Mouse (Mus musculus): ENCODE data around the gene Nde1. TPM values are rescaled to one million over a fixed set of nuclear protein-coding genes. Genes with fewer than 3 reads are reported as not detected.
A peak's percentile ranks its signal among the peaks of the same experiment; 100 is the strongest.

Gene Nde1
- polyA plus RNA-seq (2015; fragmentation: Nextera tagmentation; extraction: Ambion mirVana): 26.5 and 30.1 TPM in 2 replicates

DNA sequence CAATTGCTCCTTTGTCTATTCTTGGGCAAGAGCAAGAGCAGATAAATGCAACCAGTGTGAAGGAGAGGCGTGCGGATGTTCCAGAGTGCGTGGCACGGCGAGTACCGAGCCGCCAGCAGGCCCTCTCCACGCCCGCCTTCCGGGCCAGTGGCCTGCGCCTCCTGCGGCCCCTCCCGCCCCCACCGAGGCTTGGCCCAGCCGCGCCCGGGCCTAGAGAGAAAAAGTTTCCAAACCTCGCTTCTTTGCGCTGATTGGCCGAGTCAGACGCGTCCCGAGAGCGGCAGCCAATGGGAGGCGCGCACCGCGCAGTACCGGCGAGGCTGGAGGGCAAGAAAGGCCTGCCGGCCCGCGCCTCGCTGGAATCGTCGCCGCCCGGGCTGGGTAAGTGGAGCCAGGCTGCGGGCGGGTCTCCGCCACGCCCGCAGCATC is at the start of gene Nde1, which contains the start of gene Marf1:
Gene Nde1 (plus strand): TSS at position 288 of the 429 bp plus-strand sequence.
Gene Marf1 (minus strand): TSS at position 364 of the 429 bp plus-strand sequence.
- H3K9ac ChIP-seq (ENCODE audit: low read length): peak within 1 kb of the TSS; percentile 76
- peak; percentile 85 for ATAC-seq (ENCODE audit: low FRiP score, low TSS enrichment)
- H3K27ac ChIP-seq (replicated peaks): peak within 1 kb of the TSS; percentile 82
- under 1% methylated on average over 43 of the region's 43 CpGs for WGBS
- H3K4me2 ChIP-seq (replicated peaks; ENCODE audit: low read depth): peak within 1 kb of the TSS; percentile 90
- H3K36me3 ChIP-seq (ENCODE audit: control insufficient read depth, insufficient read depth, low read length): no peaks in the 10 kb centered on the region
- peak within 1 kb of the TSS; percentile 69 for H3K4me3 ChIP-seq (ENCODE audit: low read depth, low read length)
- H3K27me3 ChIP-seq (ENCODE audit: control insufficient read depth, insufficient read depth, low read length): no peaks in the 10 kb centered on the region
- H3K4me1 ChIP-seq (replicated peaks; ENCODE audit: control insufficient read depth, insufficient read depth): no peaks in the 10 kb centered on the region
- no peaks in the 10 kb centered on the region for H3K9me3 ChIP-seq (ENCODE audit: control insufficient read depth, low read length)
- DNase-seq (ENCODE audit: low spot score): peak; percentile 94
- TF ChIP-seq EP300 (optimal IDR thresholded peaks at IDR 0.05): no peak
- TF ChIP-seq CTCF (IDR thresholded peaks at IDR 0.05; ENCODE audit: low read depth): no peak

DNA sequence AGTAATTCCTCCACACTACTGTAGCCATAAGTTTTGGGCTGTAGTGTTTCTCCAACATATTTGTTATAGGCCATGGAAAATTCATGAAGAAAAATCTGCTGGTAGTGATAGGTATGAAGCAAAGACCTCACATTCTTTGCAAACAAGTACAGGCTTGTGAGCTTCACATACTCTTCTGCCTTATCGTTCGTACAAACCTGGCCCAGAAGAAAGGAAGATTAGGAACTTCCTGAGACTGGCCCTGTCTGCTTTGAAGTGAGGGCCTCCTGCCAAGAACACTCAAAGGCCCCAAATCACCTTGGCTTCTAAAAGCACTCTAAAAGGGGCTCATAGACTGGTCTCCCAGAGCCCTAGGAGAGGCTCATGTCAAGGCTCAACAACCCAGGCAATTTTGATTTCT is 45.8 kb upstream of the Nde1 start:
- ATAC-seq (ENCODE audit: low FRiP score, low TSS enrichment): no peak
- H3K27me3 ChIP-seq (ENCODE audit: control insufficient read depth, insufficient read depth, low read length): no peaks in the 10 kb centered on the region
- no peaks in the 10 kb centered on the region for H3K9me3 ChIP-seq (ENCODE audit: control insufficient read depth, low read length)
- WGBS: 60% methylated on average over 2 of the region's 2 CpGs
- H3K9ac ChIP-seq (ENCODE audit: low read length): no peak overlapping the region
- H3K4me2 ChIP-seq (replicated peaks; ENCODE audit: low read depth): no peak overlapping the region
- no peak overlapping the region for H3K4me3 ChIP-seq (ENCODE audit: low read depth, low read length)
- H3K4me1 ChIP-seq (replicated peaks; ENCODE audit: control insufficient read depth, insufficient read depth): no peaks in the 10 kb centered on the region
- H3K36me3 ChIP-seq (ENCODE audit: control insufficient read depth, insufficient read depth, low read length): peaks cover 10% of the 10 kb centered on the region
- DNase-seq (ENCODE audit: low spot score): no peak
- TF ChIP-seq EP300 (optimal IDR thresholded peaks at IDR 0.05) (no peak), CTCF (IDR thresholded peaks at IDR 0.05; ENCODE audit: low read depth) (no peak)
- no peak overlapping the region for H3K27ac ChIP-seq (replicated peaks)

DNA sequence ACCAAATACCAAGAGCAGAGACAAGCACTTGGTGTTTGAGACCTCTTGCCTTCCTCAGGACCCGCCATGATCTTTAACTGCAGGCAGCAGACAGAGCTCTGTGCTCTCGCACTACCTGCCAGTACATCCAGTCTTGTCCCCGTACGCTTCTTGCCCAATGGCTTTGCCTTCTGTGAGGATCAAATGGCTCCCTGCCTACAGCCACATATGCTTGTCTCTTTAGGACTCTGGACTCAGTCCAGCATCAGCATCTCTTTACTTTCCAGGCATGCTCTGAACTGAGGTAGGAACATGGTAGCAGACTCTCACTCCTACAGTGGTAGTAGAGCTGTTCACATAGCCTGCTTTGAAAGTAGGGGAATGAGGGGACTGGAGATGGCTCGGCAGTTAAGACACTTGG is 42.1 kb upstream of the Nde1 start:
- no peak overlapping the region for H3K27ac ChIP-seq (replicated peaks)
- WGBS: 95% methylated on average over 5 of the region's 5 CpGs
- H3K4me3 ChIP-seq (ENCODE audit: low read depth, low read length): no peak overlapping the region
- DNase-seq (ENCODE audit: low spot score) (no peak), ATAC-seq (ENCODE audit: low FRiP score, low TSS enrichment) (no peak)
- H3K4me2 ChIP-seq (replicated peaks; ENCODE audit: low read depth): no peak overlapping the region
- no peaks in the 10 kb centered on the region for H3K4me1 ChIP-seq (replicated peaks; ENCODE audit: control insufficient read depth, insufficient read depth)
- H3K9ac ChIP-seq (ENCODE audit: low read length): no peak overlapping the region
- H3K9me3 ChIP-seq (ENCODE audit: control insufficient read depth, low read length): no peaks in the 10 kb centered on the region
- no peak for TF ChIP-seq CTCF (IDR thresholded peaks at IDR 0.05; ENCODE audit: low read depth)
- no peak for TF ChIP-seq EP300 (optimal IDR thresholded peaks at IDR 0.05)
- peaks cover 13% of the 10 kb centered on the region; the same call in 1 of the 2 replicates for H3K36me3 ChIP-seq (ENCODE audit: control insufficient read depth, insufficient read depth, low read length)
- no peaks in the 10 kb centered on the region for H3K27me3 ChIP-seq (ENCODE audit: control insufficient read depth, insufficient read depth, low read length)

DNA sequence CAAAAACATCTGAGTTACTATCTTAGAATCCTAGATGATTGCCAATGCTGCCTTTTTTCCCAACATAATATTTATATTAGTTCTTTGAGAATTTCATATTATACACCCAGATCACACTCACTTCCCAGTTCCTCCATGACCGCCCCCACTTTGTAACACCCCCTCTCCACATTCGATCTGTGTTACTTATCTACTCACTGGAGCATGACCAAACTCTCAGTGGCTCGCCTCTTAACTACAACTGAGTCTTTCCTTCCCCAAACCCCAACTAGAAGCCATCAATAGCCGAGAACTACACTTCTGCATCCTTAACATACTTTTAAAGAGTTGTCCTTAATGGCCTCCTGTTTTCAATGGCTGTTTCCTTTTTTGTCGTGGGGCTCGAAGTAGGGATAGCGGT is 41.5 kb upstream of the Nde1 start:
- ATAC-seq (ENCODE audit: low FRiP score, low TSS enrichment) (no peak), DNase-seq (ENCODE audit: low spot score) (no peak)
- Histone ChIP-seq H3K4me3 (ENCODE audit: low read depth, low read length) (no peak overlapping the region), H3K27me3 (ENCODE audit: control insufficient read depth, insufficient read depth, low read length) (no peaks in the 10 kb centered on the region), H3K9me3 (ENCODE audit: control insufficient read depth, low read length) (no peaks in the 10 kb centered on the region), H3K4me2 (replicated peaks; ENCODE audit: low read depth) (no peak overlapping the region), H3K9ac (ENCODE audit: low read length) (no peak overlapping the region), H3K36me3 (ENCODE audit: control insufficient read depth, insufficient read depth, low read length) (peaks cover 13% of the 10 kb centered on the region; the same call in 1 of the 2 replicates), H3K27ac (replicated peaks) (no peak overlapping the region), H3K4me1 (replicated peaks; ENCODE audit: control insufficient read depth, insufficient read depth) (no peaks in the 10 kb centered on the region)
- no peak for TF ChIP-seq EP300 (optimal IDR thresholded peaks at IDR 0.05)
- no peak for TF ChIP-seq CTCF (IDR thresholded peaks at IDR 0.05; ENCODE audit: low read depth)
- 97% methylated on average over 7 of the region's 7 CpGs for WGBS

DNA sequence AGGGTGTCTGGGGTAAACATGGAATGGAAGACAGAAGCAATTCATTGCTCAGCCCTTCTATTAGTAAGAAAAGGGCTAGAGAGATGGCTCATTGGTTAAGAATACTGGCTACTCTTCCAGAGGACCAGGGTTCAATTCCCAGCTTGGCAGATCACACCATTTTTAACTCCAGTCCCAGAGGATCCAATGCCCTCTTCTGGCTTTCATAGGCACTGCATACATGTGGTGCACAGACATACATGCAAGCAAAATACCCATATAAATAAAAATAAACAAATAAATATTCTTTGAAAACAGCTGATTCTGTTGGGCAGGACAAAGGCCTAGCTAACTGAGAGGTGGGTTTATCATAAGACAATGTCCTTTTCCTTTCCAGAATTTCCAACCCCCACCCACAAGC is 40.5 kb upstream of the Nde1 start:
- Histone ChIP-seq H3K27ac (replicated peaks) (no peak overlapping the region), H3K4me3 (ENCODE audit: low read depth, low read length) (no peak overlapping the region), H3K4me2 (replicated peaks; ENCODE audit: low read depth) (no peak overlapping the region), H3K27me3 (ENCODE audit: control insufficient read depth, insufficient read depth, low read length) (no peaks in the 10 kb centered on the region), H3K36me3 (ENCODE audit: control insufficient read depth, insufficient read depth, low read length) (peaks cover 13% of the 10 kb centered on the region; the same call in 1 of the 2 replicates), H3K9me3 (ENCODE audit: control insufficient read depth, low read length) (no peaks in the 10 kb centered on the region), H3K4me1 (replicated peaks; ENCODE audit: control insufficient read depth, insufficient read depth) (no peaks in the 10 kb centered on the region), H3K9ac (ENCODE audit: low read length) (no peak overlapping the region)
- no peak for TF ChIP-seq EP300 (optimal IDR thresholded peaks at IDR 0.05)
- peak; percentile 32; the same call in 1 of the 2 replicates for TF ChIP-seq CTCF (IDR thresholded peaks at IDR 0.05; ENCODE audit: low read depth)
- DNase-seq (ENCODE audit: low spot score) (no peak), ATAC-seq (ENCODE audit: low FRiP score, low TSS enrichment) (no peak)

DNA sequence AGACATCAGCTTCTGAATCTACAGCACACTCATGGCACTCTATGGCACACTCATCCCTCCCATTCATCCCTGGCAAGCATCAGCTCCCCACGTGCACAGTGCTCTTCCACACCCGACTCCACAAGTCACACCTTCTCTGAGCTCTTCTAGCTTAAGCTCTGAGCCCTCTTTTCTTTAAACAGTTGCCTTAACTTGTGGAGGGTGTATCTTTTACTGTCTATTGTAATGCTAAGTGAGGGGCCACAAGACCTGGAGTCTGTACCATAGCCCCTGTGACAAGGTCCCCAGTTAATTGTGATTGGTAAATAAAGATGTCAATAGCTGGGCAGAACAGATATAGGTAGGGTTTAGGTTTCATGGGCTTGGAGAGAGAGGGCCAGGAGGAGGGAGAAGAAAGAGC is 39.2 kb upstream of the Nde1 start:
- WGBS: 82% methylated on average over 2 of the region's 2 CpGs

More for the DNA sequence above, 39.2 kb upstream of the Nde1 start:
- Histone ChIP-seq H3K36me3 (ENCODE audit: control insufficient read depth, insufficient read depth, low read length) (peaks cover 13% of the 10 kb centered on the region; the same call in 1 of the 2 replicates), H3K27me3 (ENCODE audit: control insufficient read depth, insufficient read depth, low read length) (no peaks in the 10 kb centered on the region), H3K4me1 (replicated peaks; ENCODE audit: control insufficient read depth, insufficient read depth) (no peaks in the 10 kb centered on the region), H3K27ac (replicated peaks) (no peak overlapping the region), H3K4me2 (replicated peaks; ENCODE audit: low read depth) (no peak overlapping the region), H3K4me3 (ENCODE audit: low read depth, low read length) (no peak overlapping the region), H3K9me3 (ENCODE audit: control insufficient read depth, low read length) (no peaks in the 10 kb centered on the region), H3K9ac (ENCODE audit: low read length) (no peak overlapping the region)
- ATAC-seq (ENCODE audit: low FRiP score, low TSS enrichment): no peak
- DNase-seq (ENCODE audit: low spot score): no peak
- TF ChIP-seq EP300 (optimal IDR thresholded peaks at IDR 0.05) (no peak), CTCF (IDR thresholded peaks at IDR 0.05; ENCODE audit: low read depth) (no peak)
